Mouse (Mus musculus): Measurements from ENCODE around the gene Bhlhe41.

- no peak for TF ChIP-seq POLR2A (IDR thresholded peaks at IDR 0.05; ENCODE audit: low read depth, low read length)
- TF ChIP-seq CTCF (IDR thresholded peaks at IDR 0.05; ENCODE audit: extremely low read depth, insufficient read length, insufficient replicate concordance, low read depth, low read length): no peak
Observed at GRCm38 (mm10) chr6:145847661-145848060, 17.7 kb downstream of the Bhlhe41 start.

Measured in small intestine, adult 2 months (tissue).